Mouse (Mus musculus): Measurements from ENCODE around the gene Naif1.
"Not testable (repeated sequence)": the region's sequence is repeated elsewhere in the genome, so short reads cannot be mapped to it uniquely, and the experiment has no call there.

The Naif1 gene

DNA sequence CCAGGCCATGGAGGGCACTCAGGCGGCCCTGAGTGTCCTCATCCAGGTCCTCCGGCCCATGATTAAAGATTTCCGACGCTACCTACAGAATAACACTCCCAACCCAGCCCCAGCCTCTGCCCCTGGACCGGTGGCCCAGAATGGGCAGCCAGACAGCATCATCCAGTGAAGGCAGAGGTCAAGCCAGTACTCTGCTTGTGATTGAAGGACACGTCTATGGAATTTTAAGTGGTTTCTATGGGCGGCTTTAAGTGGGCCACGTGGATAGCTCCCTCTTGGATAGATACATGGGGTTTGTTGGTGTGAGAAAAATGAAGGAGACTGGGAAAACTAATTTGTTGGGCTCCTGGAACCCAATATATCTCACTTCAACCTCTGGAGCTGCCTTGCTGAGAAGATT is 4.8 kb downstream of the Naif1 start:
- DNase-seq (ENCODE audit: low read depth, low spot score): no peak

DNA sequence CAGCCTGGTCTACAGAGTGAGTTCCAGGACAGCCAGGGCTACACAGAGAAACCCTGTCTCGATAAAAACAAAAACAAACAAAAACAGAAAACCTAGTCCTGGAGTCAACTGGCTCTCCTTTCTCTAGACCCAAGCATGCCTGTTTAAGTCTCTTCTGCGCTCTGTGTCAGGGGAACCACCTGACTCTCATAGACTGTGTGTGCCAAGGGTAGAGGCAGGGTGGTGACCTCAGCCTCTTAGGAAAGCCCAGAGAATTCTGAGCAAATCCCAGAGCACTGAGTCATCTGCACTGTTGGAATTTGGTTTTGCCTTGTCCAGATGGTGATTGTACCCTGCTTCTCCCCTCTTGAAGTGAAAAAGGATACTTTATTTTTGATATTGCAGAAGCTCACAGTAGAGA is 8.0 kb downstream of the Naif1 start:
- no peak for DNase-seq (ENCODE audit: low read depth, low spot score)

DNA sequence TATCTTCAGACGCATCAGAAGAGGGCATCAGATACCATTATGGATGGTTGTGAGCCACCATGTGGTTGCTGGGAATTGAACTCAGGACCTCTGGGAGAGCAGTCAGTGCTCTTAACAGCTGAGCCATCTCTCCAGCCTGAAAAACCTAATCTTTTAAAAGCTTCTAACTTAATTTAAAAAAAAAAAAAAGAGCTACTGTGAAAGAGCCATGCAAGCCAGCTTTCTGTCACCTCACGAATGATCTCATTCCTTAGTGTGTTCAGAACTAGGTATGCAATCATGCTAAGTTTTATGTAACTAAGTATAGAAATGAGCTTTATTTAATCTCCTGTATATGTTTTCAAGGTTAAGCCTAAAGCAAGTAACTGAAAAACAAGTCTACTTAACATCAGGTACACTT is 9.4 kb downstream of the Naif1 start:
- DNase-seq (ENCODE audit: low read depth, low spot score): no peak

GRCm38 (mm10) chr2:32463773-32464172 is 13.5 kb downstream of the Naif1 start:
- no peak for DNase-seq (ENCODE audit: low read depth, low spot score)

GRCm38 (mm10) chr2:32464212-32464891 is 14.1 kb downstream of the Naif1 start:
- DNase-seq (ENCODE audit: low read depth, low spot score): no peak

DNA sequence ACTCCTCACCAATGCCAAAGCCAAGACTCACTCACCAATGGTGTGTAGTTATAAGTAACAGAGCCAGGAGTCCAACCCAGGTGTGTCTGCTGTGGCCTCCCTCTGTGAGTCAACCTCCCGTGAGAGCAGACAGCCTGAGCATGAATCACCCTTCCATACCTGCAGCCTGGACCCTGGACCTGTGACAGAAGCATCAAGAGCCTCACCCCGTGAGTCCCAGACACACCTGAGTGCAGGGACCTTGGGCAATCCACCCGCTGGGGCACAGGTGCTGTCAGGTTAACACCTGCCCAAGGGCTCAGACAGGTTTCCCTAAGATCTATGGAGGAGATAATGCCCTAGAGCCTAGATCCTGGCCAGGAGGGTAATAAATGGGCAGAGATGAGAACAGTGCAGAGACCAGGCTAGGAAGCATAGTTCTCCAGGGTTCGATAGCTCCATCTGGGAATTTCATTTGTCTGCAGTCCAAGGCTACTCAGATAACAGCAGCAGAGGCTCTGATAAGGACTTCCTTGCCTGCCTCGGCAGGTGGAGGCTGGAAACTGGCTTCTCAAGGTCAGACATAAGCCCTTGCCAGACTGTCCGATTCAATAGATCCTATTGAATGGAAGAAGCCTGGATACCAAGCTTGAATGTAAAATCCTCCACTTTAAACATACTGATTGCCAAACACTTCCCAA is 20.9 kb downstream of the Naif1 start:
- no peak for DNase-seq (ENCODE audit: low read depth, low spot score)

DNA sequence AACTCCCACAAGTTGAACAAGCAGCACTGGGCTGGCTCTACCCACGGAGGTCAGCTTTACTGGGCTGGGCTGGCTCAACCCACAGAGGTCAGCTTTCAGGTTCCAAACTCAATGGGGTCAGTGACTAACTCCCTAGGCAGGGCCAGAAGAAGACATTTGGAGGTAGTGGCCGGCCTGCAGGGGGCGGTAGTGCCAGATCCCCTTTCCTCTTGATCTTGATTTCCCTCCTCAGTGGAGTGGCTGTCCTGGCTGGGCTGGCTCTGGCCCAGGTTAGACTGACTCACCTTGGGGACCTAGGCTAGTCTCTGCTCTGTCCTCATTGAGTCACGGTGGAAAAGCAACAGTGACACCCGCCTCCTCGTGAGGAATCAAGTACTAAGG is 21.4 kb downstream of the Naif1 start:
- no peak for DNase-seq (ENCODE audit: low read depth, low spot score)

DNA sequence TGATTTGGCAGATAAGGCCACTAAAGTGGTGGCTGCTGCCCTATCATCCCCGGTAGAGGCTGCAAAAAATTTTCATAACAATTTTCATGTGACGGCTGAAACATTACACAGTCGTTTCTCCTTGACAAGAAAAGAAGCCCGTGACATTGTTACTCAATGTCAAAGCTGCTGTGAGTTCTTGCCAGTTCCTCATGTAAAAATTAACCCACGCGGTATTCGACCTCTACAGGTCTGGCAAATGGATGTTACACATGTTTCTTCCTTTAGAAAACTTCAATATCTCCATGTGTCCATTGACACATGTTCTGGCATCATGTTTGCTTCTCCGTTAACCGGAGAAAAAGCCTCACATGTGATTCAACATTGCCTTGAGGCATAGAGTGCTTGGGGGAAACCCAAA is 25.1 kb downstream of the Naif1 start:
- DNase-seq (ENCODE audit: low read depth, low spot score): not testable (repeated sequence)

DNA sequence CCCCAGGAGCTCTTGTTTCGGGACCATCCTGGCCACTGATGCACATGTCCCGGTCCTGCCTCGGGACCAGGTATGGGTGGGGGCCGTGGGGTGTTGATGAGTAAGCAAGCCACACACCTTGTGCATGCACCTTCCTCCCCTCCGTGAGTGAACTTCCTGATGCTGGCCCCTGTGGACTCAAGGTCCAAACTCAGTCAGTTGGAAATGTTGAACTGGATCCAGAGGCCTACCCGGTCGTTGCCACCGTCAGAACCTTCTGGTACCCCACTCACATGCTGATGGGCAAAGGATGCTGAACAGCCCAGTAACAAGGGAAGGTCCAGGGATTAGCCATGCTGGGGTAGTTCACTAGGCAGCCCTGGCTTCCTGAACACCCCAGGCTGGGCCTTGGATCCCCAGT is 32.1 kb downstream of the Naif1 start:
- DNase-seq (ENCODE audit: low read depth, low spot score): no peak

GRCm38 (mm10) chr2:32483179-32483875 is 33.1 kb downstream of the Naif1 start:
- no peak for DNase-seq (ENCODE audit: low read depth, low spot score)

GRCm38 (mm10) chr2:32484933-32485332 is 34.7 kb downstream of the Naif1 start:
- no peak for DNase-seq (ENCODE audit: low read depth, low spot score)

- no peak for DNase-seq (ENCODE audit: low read depth, low spot score)
Observed at GRCm38 (mm10) chr2:32485751-32486150, 35.5 kb downstream of the Naif1 start.

- no peak for DNase-seq (ENCODE audit: low read depth, low spot score)
Observed at GRCm38 (mm10) chr2:32486155-32486554, 35.9 kb downstream of the Naif1 start.

- DNase-seq (ENCODE audit: low read depth, low spot score): peak; percentile 60
Observed at GRCm38 (mm10) chr2:32487124-32487623, 36.9 kb downstream of the Naif1 start.

DNA sequence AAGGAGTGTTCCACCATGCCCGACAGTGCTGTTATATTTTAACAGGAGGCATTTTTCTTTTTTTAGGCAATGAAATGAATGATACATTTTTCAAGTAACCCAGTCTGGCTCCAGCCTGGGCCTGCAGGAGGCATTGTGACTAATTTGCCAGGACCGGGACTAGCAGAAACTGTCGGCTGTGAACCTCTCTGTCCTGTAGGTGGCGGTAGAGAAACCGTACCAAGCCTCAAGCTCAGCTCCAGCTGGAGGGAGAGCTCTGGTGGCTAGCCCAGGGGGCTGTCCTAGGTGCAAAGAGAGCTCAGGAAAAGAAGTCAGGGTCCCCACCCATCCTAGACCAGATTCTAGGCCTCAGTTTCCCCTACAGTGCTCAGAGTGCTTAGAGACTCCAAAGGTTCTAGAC is 38.4 kb downstream of the Naif1 start:
- peak; percentile 60 for DNase-seq (ENCODE audit: low read depth, low spot score)

- not testable (repeated sequence) for DNase-seq (ENCODE audit: low read depth, low spot score)
Observed at GRCm38 (mm10) chr2:32490730-32491129, 40.5 kb downstream of the Naif1 start.

DNA sequence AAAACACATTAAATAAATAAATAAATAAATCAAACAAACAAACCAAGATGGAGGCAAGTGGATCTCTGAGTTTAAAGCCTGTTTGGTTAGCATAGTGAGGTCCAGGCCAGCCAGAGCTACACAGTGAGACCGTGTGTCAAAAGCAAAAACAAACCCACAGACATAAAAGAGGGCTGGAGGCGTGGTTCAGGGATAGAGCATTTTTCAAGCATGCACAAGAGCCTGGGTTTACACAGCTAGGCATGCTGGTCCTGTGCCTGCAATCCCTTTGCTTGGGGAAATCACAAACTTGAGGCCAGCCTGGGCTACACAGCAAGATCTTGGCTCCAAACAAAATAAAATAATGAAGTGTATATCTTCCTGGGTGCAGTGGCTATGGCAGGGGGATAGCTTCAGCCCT is 42.4 kb downstream of the Naif1 start:
- no peak for DNase-seq (ENCODE audit: low read depth, low spot score)

DNA sequence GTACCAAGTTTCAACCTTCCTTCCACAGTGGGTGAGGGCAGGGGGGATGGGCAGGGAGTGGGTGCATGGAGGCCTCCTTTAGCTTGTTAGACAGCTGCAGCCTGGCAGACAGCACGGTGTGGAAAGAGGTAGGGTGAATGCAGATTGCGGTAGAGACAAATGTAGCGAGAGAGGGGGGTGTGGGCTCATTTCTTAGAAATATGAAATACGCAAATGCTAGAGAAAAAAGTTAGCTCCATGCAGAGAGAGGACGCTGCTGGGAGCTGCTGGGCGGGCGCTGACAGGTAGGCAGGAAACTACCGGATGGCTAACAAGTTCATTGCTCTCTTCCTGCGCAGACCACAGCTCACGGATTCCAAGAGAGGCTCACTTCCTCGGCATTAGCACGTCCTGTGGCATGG is 43.0 kb downstream of the Naif1 start:
- DNase-seq (ENCODE audit: low read depth, low spot score): no peak

DNA sequence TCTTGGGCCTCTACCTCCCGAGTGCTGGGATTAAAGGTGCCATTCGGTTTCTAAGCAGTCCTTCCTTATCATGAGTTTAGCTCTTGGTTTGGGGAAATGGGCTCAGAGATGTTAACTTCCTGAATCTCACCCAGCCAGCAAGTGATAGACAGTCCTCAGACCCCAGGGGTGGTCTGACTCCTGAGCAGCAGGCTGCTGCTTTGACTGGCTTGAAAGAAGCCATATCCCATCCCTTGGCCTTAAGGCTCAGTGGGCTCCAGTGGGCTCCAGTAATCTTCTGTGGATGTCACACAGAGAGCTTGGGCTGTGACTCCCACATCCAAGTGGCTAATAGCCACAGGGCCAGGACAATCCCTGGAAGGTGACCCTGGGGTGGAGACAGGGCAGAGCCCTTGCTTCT is 44.3 kb downstream of the Naif1 start:
- DNase-seq (ENCODE audit: low read depth, low spot score): no peak

- no peak for DNase-seq (ENCODE audit: low read depth, low spot score)
Observed at GRCm38 (mm10) chr2:32495185-32495726, 45.0 kb downstream of the Naif1 start.

DNA sequence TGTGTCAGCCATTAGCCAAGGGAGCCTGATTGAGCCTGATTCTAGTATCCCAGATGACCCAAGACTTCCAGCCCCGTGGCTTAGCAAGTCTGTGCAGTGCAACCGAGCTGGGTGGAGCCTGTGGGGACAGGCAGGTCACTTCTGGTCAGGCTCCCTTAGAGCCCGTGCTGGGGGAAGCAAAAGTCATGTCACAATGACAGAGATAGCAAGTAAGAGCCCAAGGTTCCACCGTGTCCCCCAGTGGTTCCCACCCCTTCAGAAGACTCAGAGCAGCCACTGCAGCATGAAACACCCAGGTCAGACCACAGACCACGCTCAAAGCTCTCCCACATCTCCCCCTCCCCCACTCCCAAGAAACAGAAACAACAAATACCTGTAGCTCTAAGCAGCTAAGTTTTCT is 45.9 kb downstream of the Naif1 start:
- no peak for DNase-seq (ENCODE audit: low read depth, low spot score)

DNA sequence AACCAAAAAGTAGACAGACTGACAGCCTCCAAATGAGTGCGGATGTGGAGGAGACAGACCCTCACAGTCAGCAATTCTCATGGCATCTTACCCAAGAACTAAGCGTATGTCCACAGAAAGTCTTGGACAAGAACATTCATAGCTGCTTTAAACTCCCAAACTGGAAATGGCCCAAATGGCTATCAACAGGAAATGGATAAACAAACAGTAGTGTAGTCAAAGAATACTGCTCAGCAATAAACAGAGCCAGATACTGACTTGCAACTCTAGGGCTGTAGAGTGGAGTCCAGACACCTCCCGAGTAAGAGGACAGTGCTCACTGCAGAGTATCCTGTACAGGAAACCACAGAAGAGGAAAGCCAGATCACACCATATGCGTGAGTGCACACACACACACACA is 49.1 kb downstream of the Naif1 start:
- DNase-seq (ENCODE audit: low read depth, low spot score): no peak

Data from telencephalon, adult 2 months (tissue).